Mouse (Mus musculus): ENCODE data around the gene Mmp24. TPM values are rescaled to one million over a fixed set of nuclear protein-coding genes. Genes with fewer than 3 reads are reported as not detected.

Gene Mmp24
- polyA plus RNA-seq (2015; fragmentation: Nextera tagmentation; extraction: Ambion mirVana) = 0.04 and 0.07 TPM in 2 replicates

GRCm38 (mm10) chr2:155774927-155775684 lies at the start of gene Mmp24:
Gene Mmp24 (plus strand): TSS chr2:155775342.

GRCm38 (mm10) chr2:155729158-155729645 lies 45.9 kb upstream of the Mmp24 start, which contains the start of gene Edem2:
Gene Edem2 (minus strand): TSS chr2:155729475.

GRCm38 (mm10) chr2:155735766-155736165 lies 39.4 kb upstream of the Mmp24 start, which contains the start of gene Gm17581:
Gene Gm17581 (minus strand): TSS chr2:155735866.

GRCm38 (mm10) chr2:155751014-155751786 lies 23.9 kb upstream of the Mmp24 start, which contains the start of gene Procr:
Gene Procr (plus strand): TSS chr2:155751117.

GRCm38 (mm10) chr2:155819392-155819448 lies 44.1 kb downstream of the Mmp24 start, which contains the start of gene BC029722:
Gene BC029722 (minus strand): TSS chr2:155819426.

GRCm38 (mm10) chr2:155826630-155827424 lies 51.7 kb downstream of the Mmp24 start, which contains the start of gene Eif6:
Gene Eif6 (minus strand): TSS chr2:155826925.

GRCm38 (mm10) chr2:155834732-155835131 lies 59.6 kb downstream of the Mmp24 start, which contains the start of gene Fam83c:
Gene Fam83c (minus strand): TSS chr2:155834854.

Other genes with a start within 250 kb of the Mmp24 start
- gene Gss, start 182.5 kb upstream of the Mmp24 start, polyA plus RNA-seq (2015; fragmentation: Nextera tagmentation; extraction: Ambion mirVana) = 17.9 and 18.7 TPM in 2 replicates
- gene Myh7b, start 164.1 kb upstream of the Mmp24 start, polyA plus RNA-seq (2015; fragmentation: Nextera tagmentation; extraction: Ambion mirVana) = 0.11 and 0.23 TPM in 2 replicates
- gene Trpc4ap, start 83.0 kb upstream of the Mmp24 start, polyA plus RNA-seq (2015; fragmentation: Nextera tagmentation; extraction: Ambion mirVana) = 67.5 and 69.9 TPM in 2 replicates
- 23.0 and 25.7 TPM in 2 replicates for gene Edem2, start 45.9 kb upstream of the Mmp24 start, polyA plus RNA-seq (2015; fragmentation: Nextera tagmentation; extraction: Ambion mirVana)
- not detected in 2 replicates for gene Gm17581, start 39.5 kb upstream of the Mmp24 start, polyA plus RNA-seq (2015; fragmentation: Nextera tagmentation; extraction: Ambion mirVana)
- gene Procr, start 24.2 kb upstream of the Mmp24 start, polyA plus RNA-seq (2015; fragmentation: Nextera tagmentation; extraction: Ambion mirVana) = 7.4 and 8.4 TPM in 2 replicates
- 36.9 and 43.0 TPM in 2 replicates for gene BC029722, start 44.1 kb downstream of the Mmp24 start, polyA plus RNA-seq (2015; fragmentation: Nextera tagmentation; extraction: Ambion mirVana)
- gene Eif6, start 51.6 kb downstream of the Mmp24 start, polyA plus RNA-seq (2015; fragmentation: Nextera tagmentation; extraction: Ambion mirVana) = 139 and 163 TPM in 2 replicates
- 0.11 and 0.14 TPM in 2 replicates for gene Fam83c, start 59.5 kb downstream of the Mmp24 start, polyA plus RNA-seq (2015; fragmentation: Nextera tagmentation; extraction: Ambion mirVana)
- 53.2 and 53.6 TPM in 2 replicates for gene Uqcc1, start 155.0 kb downstream of the Mmp24 start, polyA plus RNA-seq (2015; fragmentation: Nextera tagmentation; extraction: Ambion mirVana)
- gene Gm15557, start 165.4 kb downstream of the Mmp24 start, polyA plus RNA-seq (2015; fragmentation: Nextera tagmentation; extraction: Ambion mirVana) = 0.21 TPM in 1 of 2 replicates, not detected in the other
- gene Gdf5, start 170.0 kb downstream of the Mmp24 start, polyA plus RNA-seq (2015; fragmentation: Nextera tagmentation; extraction: Ambion mirVana) = 14.6 and 16.2 TPM in 2 replicates
- 4.9 and 6.3 TPM in 2 replicates for gene Cep250, start 181.1 kb downstream of the Mmp24 start, polyA plus RNA-seq (2015; fragmentation: Nextera tagmentation; extraction: Ambion mirVana)
- gene 6430550D23Rik, start 232.6 kb downstream of the Mmp24 start, polyA plus RNA-seq (2015; fragmentation: Nextera tagmentation; extraction: Ambion mirVana) = 0.18 and 0.23 TPM in 2 replicates
- gene Ergic3, start 232.7 kb downstream of the Mmp24 start, polyA plus RNA-seq (2015; fragmentation: Nextera tagmentation; extraction: Ambion mirVana) = 121 and 140 TPM in 2 replicates

All from urinary bladder, postnatal 0 days (tissue).